Mouse (Mus musculus): Measurements from ENCODE around the gene Usp39. TPM values are rescaled to one million over a fixed set of nuclear protein-coding genes. Genes with fewer than 3 reads are reported as not detected.
A peak's percentile ranks its signal among the peaks of the same experiment; 100 is the strongest.

Gene Usp39
- polyA plus RNA-seq, 1 experiment = 33.4 TPM

- H3K4me1 ChIP-seq (ENCODE audit: control insufficient read depth, insufficient read depth, low read length) = peaks cover 1% of the 10 kb centered on the region; the same call in 1 of the 2 replicates
- no peak for TF ChIP-seq POLR2A (IDR thresholded peaks at IDR 0.05; ENCODE audit: extremely low read depth, insufficient read depth, low read length)
- no peak for TF ChIP-seq CTCF (IDR thresholded peaks at IDR 0.05; ENCODE audit: extremely low read depth, insufficient read depth, low read length)
- no peak overlapping the region for H3K4me3 ChIP-seq (ENCODE audit: insufficient read depth, low read length)
- H3K27ac ChIP-seq (ENCODE audit: insufficient read depth, low read length) = no peak overlapping the region
Measured at GRCm38 (mm10) chr6:72385258-72385657, 40.3 kb upstream of the Usp39 start.

- H3K27ac ChIP-seq (ENCODE audit: insufficient read depth, low read length) = no peak overlapping the region
- peaks cover 1% of the 10 kb centered on the region; the same call in 1 of the 2 replicates for H3K4me1 ChIP-seq (ENCODE audit: control insufficient read depth, insufficient read depth, low read length)
- H3K4me3 ChIP-seq (ENCODE audit: insufficient read depth, low read length) = no peak overlapping the region
- no peak for TF ChIP-seq POLR2A (IDR thresholded peaks at IDR 0.05; ENCODE audit: extremely low read depth, insufficient read depth, low read length)
- no peak for TF ChIP-seq CTCF (IDR thresholded peaks at IDR 0.05; ENCODE audit: extremely low read depth, insufficient read depth, low read length)
Measured at GRCm38 (mm10) chr6:72383952-72384351, 39.0 kb upstream of the Usp39 start.

GRCm38 (mm10) chr6:72383142-72383820 lies 38.3 kb upstream of the Usp39 start:
- Histone ChIP-seq H3K4me3 (ENCODE audit: insufficient read depth, low read length) (no peak overlapping the region), H3K4me1 (ENCODE audit: control insufficient read depth, insufficient read depth, low read length) (peaks cover 1% of the 10 kb centered on the region; the same call in 1 of the 2 replicates), H3K27ac (ENCODE audit: insufficient read depth, low read length) (no peak overlapping the region)
- no peak for TF ChIP-seq POLR2A (IDR thresholded peaks at IDR 0.05; ENCODE audit: extremely low read depth, insufficient read depth, low read length)
- TF ChIP-seq CTCF (IDR thresholded peaks at IDR 0.05; ENCODE audit: extremely low read depth, insufficient read depth, low read length) = no peak

DNA sequence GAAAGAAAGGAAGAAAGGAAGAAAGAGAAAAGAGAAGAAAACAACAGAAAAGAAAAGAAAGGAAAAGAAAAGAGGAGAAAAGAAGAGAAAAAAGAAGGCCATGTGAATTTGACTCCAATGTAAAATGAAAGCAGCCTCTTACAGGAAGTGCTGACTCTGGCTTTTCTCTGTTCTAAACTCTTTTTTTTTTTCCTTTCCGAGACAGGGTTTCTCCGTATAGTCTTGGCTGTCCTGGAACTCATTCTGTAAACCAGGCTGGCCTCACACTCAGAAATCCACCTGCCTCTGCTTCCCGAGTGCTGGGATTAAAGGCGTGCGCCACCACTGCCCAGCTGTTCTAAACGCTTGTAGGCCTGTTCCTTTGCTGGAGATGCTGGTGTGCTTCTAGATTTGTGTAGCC lies 37.5 kb upstream of the Usp39 start:
- Histone ChIP-seq H3K4me3 (ENCODE audit: insufficient read depth, low read length) (no peak overlapping the region), H3K27ac (ENCODE audit: insufficient read depth, low read length) (no peak overlapping the region), H3K4me1 (ENCODE audit: control insufficient read depth, insufficient read depth, low read length) (peaks cover 1% of the 10 kb centered on the region; the same call in 1 of the 2 replicates)
- no peak for TF ChIP-seq CTCF (IDR thresholded peaks at IDR 0.05; ENCODE audit: extremely low read depth, insufficient read depth, low read length)
- no peak for TF ChIP-seq POLR2A (IDR thresholded peaks at IDR 0.05; ENCODE audit: extremely low read depth, insufficient read depth, low read length)

DNA sequence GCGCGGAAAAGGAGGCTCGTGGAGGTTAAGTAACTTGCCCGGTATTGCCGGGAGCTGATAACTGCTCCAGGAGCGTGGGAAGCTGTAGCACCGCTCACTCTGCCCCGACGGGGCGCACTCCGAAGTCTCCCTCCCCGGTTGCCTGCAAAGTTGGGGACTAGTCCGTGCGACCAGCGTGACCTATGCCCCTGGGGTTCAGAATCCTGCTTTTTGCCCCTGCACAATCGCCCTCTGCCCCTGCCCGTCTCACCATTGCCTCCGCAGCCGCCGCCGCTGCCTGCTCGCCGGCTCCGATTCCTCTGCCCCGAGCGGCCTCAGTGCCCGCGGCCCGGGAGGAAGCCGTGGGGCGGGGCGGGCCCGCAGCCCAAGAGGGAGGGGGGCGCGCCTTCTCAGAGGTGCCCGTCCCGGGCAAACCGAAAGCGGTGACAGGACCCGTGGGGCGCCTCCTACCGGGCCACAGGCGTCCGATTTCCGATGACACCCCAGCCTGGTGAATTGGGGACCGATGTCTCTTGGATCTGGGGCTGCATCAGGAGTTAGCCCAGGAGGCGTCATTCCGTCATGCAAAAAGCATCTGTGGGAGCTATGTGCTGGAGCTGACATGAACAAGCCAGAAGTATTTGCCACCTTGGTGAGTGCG lies 35.3 kb upstream of the Usp39 start, which contains the start of gene Vamp5:
Vamp5 (minus strand) TSS at position 338 of the 640 bp plus-strand sequence.
- no peak for TF ChIP-seq POLR2A (IDR thresholded peaks at IDR 0.05; ENCODE audit: extremely low read depth, insufficient read depth, low read length)
- 0 out of 2 replicates have a peak, but pooled peaks have one; percentile 2 for TF ChIP-seq CTCF (IDR thresholded peaks at IDR 0.05; ENCODE audit: extremely low read depth, insufficient read depth, low read length)
- peaks cover 1% of the 10 kb centered on the region; the same call in 1 of the 2 replicates for H3K4me1 ChIP-seq (ENCODE audit: control insufficient read depth, insufficient read depth, low read length)
- peak within 1 kb of the TSS; percentile 68 for H3K27ac ChIP-seq (ENCODE audit: insufficient read depth, low read length)
- H3K4me3 ChIP-seq (ENCODE audit: insufficient read depth, low read length) = peak within 1 kb of the TSS; percentile 51

DNA sequence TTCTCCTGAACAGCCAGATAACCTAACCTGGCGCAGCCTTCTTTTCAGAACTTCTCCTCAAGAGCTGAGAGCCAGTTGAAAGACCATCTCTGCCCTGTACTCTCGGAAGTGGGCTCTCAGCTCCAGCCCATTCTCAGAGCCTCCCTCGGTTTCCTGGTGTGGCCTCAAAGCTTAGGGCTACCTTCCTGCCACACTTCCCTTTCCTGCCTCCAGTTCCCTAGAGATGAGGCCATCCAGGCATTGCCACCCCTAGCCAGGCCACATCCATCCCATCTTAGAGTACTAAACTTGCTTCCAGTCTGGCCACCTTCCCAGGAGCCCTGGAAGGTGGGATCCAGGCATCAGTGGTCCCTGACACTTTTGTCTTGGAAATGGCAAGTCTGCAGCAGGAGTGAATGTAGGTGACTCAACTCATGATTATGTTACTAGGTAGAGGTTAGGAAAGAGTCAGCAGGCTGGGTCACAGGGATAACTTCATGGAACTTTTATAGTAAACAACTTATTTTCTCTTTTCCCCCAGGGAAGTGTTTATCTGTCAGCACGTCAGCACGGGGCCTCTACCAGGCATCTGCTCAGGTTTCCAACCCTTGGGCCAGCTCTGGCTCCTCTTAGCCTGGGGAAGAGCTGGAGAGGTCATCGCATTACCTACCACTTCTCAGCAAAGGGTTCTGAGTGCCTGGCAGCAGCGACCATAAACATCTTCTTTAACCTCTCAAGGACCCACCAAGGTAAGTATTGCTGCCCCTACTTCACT lies 34.6 kb upstream of the Usp39 start:
- TF ChIP-seq CTCF (IDR thresholded peaks at IDR 0.05; ENCODE audit: extremely low read depth, insufficient read depth, low read length) (no peak), POLR2A (IDR thresholded peaks at IDR 0.05; ENCODE audit: extremely low read depth, insufficient read depth, low read length) (no peak)
- peaks cover 1% of the 10 kb centered on the region; the same call in 1 of the 2 replicates for H3K4me1 ChIP-seq (ENCODE audit: control insufficient read depth, insufficient read depth, low read length)
- H3K27ac ChIP-seq (ENCODE audit: insufficient read depth, low read length) = peak overlapping the region; percentile 68; the same call in 1 of the 2 replicates
- H3K4me3 ChIP-seq (ENCODE audit: insufficient read depth, low read length) = peak overlapping the region; percentile 51

- TF ChIP-seq POLR2A (IDR thresholded peaks at IDR 0.05; ENCODE audit: extremely low read depth, insufficient read depth, low read length) (no peak), CTCF (IDR thresholded peaks at IDR 0.05; ENCODE audit: extremely low read depth, insufficient read depth, low read length) (no peak)
- H3K4me1 ChIP-seq (ENCODE audit: control insufficient read depth, insufficient read depth, low read length) = peaks cover 1% of the 10 kb centered on the region; the same call in 1 of the 2 replicates
- no peak overlapping the region for H3K27ac ChIP-seq (ENCODE audit: insufficient read depth, low read length)
- no peak overlapping the region for H3K4me3 ChIP-seq (ENCODE audit: insufficient read depth, low read length)
Measured at GRCm38 (mm10) chr6:72378510-72379234, 33.7 kb upstream of the Usp39 start.

DNA sequence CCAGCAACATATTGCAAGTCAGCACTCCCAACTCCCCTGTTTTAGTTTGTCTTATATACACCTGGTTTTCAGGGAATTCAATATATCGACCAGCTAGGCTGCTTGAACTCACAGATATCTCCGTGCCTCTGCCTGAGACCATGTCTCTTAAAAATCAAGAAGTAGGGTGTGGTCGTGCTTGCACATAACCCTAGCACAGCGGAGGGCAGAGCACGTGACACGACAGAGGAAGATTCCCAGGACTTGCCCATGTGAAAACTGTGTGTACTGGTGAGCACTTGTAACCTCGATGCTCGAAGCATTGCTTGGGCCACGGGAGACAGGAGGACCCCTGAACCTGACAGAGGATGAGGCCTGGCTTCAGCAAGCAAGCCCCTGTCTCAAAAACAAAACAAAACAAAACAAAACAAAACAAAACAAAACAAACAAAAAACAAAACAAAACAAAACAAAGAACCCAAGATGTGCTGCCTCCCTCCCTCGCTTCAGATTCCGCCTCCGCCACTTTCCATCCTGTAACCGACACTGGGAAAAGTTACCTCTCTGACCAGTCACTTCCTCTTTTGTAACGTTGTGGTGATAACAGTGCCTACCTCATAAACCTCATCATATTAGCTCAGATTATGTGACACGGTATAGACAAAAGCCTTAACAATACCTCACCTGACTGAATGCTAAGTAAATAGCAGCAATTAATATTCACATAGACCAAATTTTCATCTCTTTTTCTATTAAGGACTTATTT lies 30.0 kb upstream of the Usp39 start:
- H3K4me1 ChIP-seq (ENCODE audit: control insufficient read depth, insufficient read depth, low read length) = peaks cover 3% of the 10 kb centered on the region; the same call in 1 of the 2 replicates
- TF ChIP-seq CTCF (IDR thresholded peaks at IDR 0.05; ENCODE audit: extremely low read depth, insufficient read depth, low read length) (no peak), POLR2A (IDR thresholded peaks at IDR 0.05; ENCODE audit: extremely low read depth, insufficient read depth, low read length) (no peak)
- H3K27ac ChIP-seq (ENCODE audit: insufficient read depth, low read length) = no peak overlapping the region
- no peak overlapping the region for H3K4me3 ChIP-seq (ENCODE audit: insufficient read depth, low read length)
